Mouse (Mus musculus): Measurements from ENCODE around the gene Krtap5-5.

Gene Krtap5-5

DNA sequence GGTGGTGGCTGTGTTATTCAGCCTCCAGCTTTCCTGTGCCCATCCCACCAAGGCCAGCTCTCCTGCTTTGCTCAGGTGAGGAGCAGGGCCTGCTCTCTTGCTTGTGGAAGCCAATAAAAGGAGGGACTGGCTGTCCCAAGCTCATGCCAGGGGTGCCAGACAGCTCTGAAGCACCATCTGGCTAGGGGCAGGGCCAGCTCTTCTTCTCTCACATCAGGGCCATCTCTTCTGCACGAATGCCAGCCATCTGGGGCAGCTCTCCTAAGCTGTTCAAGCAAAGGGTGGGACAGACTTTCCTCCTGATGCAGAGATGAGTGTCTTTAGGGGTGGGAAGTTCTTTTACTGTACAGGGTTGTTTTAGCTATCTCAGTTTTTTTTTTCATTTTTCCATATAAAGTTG lies 48.8 kb downstream of the Krtap5-5 start:
- ChIA-PET POLR2A (no interaction called here), CTCF (interaction anchor here in 1 of 4 experiments (0.6 kb wide), 1 partner anchor 793 kb away, joined by 3 read pairs; no protein-coding TSS in a partner anchor)
